Mouse (Mus musculus) left cerebral cortex, postnatal 25 days (tissue): Measurements from ENCODE around the gene Slc7a14. TPM values are rescaled to one million over a fixed set of nuclear protein-coding genes. Genes with fewer than 3 reads are reported as not detected.

Experiments used
- total RNA-seq, 2 experiments: library from RNA; stranded (reverse); gene quantifications; 2 replicates each; pipeline ENCODE4 v1.2.3; 2021

Gene Slc7a14
- total RNA-seq, 2 experiments from 2014 or later: 52.1 to 52.6 TPM

Other genes starting within 250 kb of the Slc7a14 start
- gene Skil, start 215.3 kb downstream of the Slc7a14 start, total RNA-seq: 10 to 100 TPM; 64.5 to 66.0 TPM
- 100 to 1,000 TPM; 148 to 171 TPM for gene Cldn11, start 160.5 kb downstream of the Slc7a14 start, total RNA-seq